Mouse (Mus musculus) gastrocnemius, postnatal 25 days (tissue): Measurements from ENCODE around the gene Pxdn. TPM values are rescaled to one million over a fixed set of nuclear protein-coding genes. Genes with fewer than 3 reads are reported as not detected.

Experiments
- DNase-seq: peaks from one replicate; pipeline ENCODE4 v3.0.0; 2022
- total RNA-seq, 2 experiments: library from RNA; stranded (reverse); gene quantifications; 1 replicate in 1 of 2; 2 replicates in 1 of 2; pipeline ENCODE4 v1.2.3; 2021

Pxdn gene
- total RNA-seq, 2 experiments from 2014 or later: 12.1 to 23.8 TPM

DNA sequence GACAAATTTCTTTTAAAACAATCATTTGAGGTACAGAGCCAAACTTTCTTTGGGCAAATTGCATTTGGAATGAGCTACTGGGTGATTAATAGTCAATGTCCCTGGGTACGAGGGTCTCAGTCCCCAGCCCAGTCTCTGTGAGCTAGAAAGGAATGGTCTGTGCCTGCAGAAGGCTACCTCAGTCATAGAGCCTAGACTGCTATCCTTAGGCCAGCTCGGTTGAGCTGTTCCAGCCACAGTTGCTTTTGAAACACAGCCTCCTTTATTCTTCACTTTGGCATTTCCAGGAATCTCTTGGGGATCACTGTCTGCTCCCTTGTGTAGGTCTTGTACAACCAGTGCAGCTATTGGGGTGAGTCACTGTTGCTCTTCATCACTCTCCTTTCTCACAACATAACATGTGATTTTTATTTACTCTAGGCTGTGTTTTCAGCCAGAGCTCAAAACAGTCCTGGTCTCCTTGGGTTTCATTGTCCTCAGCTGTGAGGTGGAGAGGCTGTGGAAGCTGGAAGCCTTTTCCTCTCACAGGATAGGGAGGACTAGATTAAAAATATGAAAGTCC lies 86.9 kb downstream of the Pxdn start:
- DNase-seq: peak; percentile 56

DNA sequence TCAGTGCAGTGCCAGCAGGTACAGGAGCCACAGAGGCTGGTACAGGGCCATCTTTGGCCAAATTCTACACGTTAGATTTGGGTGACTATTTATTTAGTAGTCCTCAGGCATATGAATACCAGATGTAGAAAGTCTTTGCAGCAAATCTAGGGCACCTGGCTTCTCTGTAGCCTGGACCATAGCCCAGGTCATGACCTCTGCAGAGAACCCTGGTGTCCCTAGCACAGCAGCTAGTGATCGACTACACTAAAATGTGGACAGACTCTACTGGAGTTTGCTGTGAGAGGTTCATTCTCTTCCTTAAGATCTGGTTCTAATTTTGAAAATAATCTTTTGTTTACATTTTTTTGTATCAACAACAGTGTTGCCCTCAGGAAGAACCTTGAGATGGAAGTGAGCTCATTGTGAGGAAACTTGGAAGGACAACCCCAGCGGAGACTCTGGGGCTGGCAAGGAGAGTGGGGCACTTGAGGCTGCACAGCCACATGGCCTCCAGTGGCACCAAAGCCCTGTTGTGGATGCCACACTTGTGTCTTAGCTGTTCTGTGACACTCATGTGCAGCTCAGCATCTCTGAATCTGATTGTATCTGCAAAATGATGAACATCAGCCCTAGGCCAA lies 90.4 kb downstream of the Pxdn start:
- DNase-seq: no peak

DNA sequence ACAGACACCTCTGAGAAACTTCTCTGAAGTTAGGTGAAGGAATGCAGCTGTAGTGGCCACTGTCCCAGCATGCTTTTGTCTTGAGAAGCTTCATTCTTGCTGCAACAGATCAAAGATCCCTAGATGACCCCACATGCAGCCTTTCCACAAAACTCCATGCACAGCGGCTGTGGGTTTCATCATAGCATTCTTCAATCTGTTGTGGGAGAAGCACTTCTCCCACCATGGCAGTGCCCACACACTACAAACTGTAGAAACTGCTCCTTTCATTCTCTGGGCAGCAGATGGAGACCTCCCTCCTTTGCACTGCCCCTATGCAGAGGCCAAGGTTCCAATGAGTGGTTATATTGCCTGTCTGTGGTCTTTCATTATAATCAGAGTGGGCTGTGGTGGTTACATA lies 91.7 kb downstream of the Pxdn start:
- no peak for DNase-seq

DNA sequence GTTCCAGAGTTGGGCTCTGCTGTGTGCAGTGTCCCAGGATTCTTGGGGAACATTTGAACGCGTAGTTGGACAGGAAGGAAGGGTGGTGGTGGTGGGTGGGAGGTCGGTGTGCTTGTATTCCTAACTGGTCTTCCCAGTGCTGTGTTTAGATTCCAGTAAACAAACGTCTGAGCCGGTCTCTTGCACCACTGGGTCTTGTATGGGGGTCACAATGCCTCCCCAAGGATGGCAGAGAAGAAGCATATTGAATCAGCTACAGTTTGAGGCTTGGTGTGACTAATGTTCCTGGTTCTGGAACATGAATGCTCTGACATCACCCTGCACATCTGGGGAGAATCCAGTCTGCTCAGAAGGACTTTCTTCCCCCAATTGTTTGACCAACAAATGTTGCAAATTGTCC lies 93.2 kb downstream of the Pxdn start:
- no peak for DNase-seq

DNA sequence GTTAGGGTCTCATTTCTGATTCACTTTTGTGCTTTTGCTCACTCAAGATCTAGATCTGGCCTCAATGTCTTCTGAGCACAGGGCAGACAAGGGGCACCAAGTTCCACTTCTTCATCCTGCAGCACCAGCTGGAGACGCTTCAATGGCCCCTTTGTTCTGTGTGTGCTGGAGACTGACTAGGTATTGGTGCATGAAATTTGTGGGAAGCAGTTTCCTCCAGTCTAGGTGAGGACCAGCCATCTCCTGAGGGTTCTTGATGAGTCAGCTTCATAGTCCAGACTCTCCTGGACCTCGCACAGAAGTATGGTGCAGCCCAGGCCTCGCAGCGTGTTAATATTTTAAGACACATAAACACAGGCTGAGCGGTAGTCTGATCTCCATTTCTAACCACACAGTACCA lies 97.3 kb downstream of the Pxdn start:
- no peak for DNase-seq

DNA sequence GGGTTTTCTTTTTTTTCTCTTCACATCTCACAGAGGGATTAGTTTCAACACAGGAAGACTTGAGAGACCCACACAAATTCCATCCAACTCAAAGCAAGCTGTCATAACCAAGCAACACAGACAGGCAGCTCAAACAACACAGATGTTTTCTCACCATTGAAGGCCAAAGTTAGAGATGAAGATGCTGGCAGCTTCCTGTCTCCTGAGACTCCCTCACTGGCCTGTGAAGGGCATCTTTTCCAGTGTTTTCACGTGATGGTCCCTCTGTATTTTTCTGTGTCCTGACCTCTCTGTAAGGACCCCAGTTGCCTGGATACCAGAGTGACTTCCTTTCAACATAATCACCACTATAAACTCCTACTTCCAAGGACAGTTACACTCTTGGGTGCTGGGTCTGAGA lies 98.0 kb downstream of the Pxdn start:
- DNase-seq: peak; percentile 48

DNA sequence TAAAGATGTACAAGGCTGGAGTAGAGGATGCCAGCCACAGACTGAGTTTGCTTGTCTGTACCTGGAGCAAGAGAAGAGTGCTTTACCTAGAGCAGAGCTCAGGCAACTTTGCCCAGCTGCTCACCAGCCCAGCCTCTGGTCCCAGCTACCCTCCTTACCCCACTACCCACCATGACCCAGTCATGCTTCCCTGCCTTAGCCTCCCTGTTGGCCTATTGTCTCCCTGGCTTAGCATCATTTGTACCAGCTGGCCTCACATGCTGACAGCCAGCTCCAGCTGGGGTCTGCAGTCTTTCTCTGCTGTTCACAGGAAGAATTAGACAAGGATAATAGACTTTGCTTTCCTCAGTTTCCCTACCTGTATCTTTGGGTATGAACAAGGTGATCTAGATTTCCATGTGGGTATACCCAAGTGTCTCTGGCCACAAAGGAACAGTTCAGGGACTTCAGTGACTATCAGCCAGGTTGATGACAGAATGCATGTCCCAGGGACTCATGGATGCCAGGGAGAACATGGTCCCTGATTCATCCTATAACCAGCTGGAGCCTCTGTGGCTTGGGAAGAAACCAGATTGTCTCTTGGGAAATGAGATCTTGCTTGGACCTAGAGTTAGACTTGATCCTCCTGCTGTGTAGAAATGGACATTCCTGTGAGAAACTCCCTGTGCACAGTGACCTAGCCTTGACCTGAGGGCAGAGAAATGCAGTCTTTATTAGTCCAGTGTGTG lies 98.6 kb downstream of the Pxdn start:
- no peak for DNase-seq

DNA sequence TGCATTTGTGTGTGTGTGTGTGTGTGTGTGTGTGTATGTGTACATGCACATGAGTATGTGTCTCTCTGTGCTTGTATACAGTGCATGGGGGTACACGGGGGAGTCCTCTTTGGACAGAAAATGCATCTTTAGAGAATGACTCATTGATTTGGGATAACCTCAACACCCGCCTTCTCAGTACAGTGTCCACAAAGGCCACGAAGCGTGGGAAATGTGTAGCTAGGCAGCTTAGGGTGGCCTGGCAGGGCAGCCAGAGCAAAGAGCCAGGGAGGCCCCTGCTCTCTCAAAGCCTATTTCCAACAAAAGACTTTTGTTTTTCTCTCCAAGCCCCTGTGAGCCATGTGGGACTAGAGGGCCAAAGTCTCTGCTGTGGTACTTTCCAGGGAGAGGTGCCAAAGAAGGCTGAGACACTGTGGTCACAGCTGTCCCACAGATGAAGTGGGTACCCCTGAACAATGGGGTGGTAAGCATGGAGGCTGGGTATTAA lies 99.2 kb downstream of the Pxdn start:
- no peak for DNase-seq

DNA sequence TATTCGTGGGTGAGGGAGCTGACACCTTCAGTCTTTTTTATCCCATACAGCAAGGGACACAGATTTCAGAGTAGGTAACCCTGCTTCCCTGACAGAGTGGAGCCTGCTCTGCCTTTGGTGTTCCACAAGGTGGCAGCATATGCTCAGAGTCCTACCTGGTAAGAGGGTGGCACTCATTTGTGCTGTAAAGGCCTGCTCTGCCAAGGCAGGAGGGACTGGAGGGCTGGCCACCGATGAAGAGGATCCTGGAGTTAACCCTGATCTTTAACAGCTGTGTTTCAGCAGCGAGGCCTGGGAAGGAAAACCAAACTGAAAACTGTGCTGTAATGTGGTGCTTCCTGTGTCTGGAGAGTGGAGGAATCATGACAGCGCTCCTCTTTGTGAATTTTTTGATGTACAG lies 102.2 kb downstream of the Pxdn start:
- DNase-seq: no peak

DNA sequence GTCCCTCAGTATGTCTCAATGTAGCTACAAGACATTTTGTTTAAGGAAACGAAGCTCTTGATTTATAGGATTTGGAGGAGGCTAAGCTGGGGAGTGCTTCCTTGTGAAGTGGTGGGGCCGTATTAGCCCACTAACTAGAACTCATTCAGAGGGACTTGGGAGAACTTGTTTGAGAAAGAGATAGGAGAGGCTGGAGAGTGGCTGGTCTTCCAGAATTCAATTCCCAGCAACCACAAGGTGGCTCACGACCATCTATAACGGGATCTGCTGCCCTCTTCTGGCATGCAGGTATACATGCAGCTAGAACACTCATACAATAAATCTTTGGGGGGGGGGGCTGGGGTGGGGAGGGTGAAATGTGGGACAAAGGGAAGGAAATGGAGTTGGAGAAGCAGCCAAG lies 102.7 kb downstream of the Pxdn start:
- DNase-seq: peak; percentile 40

DNA sequence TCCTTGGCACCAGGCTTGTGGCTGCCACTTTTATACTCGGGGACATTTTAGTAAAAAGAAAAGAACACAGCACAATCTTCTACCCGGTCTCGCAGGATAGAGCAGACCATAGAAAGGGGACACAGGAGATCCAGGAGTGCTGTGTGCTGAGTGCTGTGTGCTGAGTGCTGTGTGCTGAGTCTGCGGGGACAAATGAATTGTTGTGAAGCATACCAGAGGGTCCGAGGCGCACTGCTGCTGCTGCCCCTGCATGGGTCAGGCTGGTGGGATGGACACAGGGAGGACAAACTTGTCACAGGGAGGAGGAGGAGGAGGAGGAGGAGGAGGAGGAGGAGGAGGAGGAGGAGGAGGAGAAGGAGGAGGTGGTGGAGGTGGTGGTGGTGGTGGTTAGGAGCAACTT lies 111.4 kb downstream of the Pxdn start:
- no peak for DNase-seq

DNA sequence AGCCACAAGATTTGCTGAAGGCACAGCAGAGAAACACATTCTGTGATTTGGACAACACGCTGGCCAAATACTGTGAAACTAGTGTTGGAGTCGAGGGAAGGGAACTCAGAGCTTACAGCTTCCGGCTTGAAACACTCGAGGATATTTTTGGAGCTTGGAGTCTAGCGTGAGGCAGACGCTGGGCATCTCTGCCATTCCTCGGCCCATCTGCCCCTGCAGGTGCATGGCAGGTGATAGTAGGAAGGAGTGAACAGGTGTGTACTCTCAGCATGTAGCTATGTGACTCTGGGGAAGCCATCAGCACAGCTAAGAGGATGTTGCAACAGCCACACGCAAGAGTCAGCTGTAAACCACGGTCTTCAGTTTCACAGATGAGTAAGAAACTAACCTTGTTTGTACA lies 112.4 kb downstream of the Pxdn start:
- no peak for DNase-seq

DNA sequence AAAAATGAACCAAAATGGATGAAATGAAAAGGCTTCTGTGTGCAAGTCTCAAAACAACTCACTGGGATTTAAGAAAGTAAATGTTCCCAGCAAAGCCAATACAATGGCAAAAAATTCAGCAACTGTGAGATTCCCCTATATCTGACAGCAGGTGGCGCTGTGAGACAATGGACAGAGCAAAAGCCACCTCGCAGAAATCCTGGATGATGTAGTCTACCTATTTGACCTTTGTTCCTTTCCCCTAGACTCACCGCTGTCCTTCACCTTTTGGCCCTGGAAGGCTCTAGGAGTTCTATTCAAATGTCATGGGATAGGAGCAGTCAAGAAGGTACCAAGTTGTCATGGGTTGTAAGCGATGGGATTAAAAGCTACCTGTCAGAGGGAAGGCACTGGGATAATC lies 112.8 kb downstream of the Pxdn start:
- no peak for DNase-seq

DNA sequence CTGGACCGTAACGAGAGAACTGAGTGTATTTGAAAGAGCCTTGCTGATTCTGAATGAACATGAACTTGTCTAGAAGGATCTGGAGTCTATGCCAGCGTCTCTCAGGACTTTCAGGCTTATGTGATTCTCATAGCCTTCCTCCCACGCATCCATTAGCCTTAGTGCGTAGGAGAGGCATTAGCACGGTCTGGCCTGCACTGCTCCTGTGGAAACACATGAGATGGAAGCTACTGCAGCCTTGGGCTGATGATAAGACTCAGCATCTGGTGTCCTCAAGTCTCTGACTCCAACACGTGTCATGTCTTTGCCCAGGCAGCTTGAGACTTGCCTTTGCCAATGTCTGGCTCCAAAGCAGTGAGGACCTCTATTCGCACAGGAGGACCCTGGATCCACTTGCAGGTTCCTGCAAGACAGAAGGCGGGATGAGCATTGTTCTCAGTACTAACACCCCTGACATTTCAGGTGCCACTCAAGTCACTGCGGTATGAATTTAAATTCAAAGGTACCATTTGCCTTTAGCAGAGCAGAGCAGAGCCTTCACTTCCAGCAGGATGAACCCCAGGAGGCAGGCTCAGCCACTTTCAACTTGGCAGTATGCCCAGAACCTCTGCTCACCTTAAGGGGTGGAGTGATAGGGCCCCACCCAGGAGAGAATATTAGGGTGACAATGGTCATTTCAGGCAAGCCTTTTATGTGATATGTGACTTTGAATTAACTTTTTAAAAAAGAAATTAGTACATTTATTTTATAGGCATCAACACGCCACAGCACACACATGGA lies 117.5 kb downstream of the Pxdn start:
- no peak for DNase-seq

DNA sequence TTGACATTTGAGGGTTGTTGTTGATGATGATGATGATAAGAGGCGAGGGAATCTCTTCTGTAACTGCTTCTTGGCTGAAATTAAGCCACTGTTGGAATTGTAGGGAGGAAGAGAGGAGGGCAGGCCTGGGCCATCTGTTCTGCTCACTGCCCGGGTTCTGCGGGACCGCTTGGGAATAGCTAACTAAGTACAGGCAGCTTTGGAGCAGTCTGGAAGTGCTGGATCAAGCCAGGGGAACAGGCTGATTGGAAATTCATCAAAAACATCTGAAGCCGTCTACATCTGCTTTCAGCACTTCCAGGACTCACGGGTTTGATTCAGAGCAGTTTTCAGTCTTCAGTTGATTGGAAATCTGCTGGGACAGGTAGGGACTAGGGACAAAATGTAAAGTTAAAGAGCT lies 120.6 kb downstream of the Pxdn start:
- no peak for DNase-seq

DNA sequence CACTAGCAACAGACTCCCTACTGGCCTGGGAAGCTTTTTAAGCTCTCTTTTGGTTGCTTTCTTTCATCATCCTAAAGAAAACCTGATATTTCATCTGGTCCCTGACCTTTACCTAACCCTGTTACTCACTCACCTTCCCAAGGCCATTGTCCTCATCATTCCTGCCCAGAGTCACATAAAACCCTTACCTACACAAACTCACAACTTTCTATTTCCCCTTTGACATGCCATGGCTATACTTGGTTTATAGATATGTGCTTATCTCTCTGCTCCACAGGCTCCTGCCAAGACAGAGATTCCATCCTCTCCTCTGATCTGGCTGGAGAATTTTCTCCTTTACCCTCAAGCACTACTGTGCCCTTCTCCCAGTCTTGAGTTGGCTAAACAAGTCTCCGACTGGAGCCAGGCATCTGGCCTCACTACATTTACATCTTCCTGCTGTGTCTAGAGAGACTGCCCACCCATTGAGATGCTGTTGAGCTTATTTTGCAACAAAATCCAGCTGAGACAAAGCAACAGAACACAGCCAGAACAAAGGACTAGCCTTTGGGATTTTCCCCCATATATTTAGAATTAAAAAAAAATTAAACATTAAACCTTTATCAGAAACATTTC lies 124.2 kb downstream of the Pxdn start:
- no peak for DNase-seq

DNA sequence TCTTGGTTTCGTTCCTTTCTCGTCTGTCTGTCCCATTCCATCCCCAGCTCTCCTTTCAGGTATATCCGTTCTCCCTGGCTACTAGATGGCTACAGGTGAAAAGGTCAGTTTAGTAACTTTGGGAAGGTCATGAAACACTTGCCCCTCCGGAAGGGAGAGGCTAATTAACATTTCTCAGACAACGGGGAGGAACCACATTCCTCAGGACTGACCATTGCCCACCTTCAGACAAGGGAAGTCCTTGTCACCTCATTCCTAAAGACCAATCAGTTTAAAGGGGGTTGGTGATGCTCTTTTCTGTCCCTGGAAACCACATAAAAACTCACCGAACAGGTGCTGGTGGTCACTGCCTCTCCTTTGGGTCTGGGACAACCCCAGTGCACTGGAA lies 124.7 kb downstream of the Pxdn start:
- DNase-seq: no peak

Other genes starting within 250 kb of the Pxdn start
- not detected for gene Tpo, start 195.0 kb downstream of the Pxdn start, total RNA-seq